Comparison of ENCODE assay signal across 16 mouse cellular contexts in the genomic region with DNA sequence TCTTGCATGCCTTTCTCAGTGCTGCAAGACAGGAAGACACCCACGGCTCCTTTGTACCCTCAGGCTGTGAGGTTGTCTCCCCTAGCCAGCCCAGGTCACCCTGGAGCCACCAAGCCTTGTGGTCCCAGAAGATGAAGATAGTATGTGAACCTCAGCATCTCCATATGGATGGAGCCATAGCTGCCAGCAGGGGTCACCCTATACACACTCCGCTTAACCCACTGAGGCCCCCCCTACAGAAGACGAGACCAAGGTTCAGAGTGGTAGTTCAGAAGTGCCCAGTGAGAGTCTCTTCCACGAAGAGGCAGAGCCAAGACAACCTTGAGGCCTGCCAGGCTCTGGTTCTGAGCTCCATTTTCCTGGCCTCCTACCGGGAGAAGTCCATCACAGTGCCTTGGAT. TPM values are rescaled to one million over a fixed set of nuclear protein-coding genes. Genes with fewer than 3 reads are reported as not detected.
DNase-seq lines count a peak whose midpoint lies in the region; ATAC-seq and TF ChIP-seq lines count a peak whose summit lies in the region.
"Had no signal": no experiment of that assay in that cellular context is flagged by ENCODE, and none has a peak within 500 bp of the region (broad histone marks: within the 10 kb centered on the region; RNA-seq: fewer than 3 reads in every experiment).

No protein-coding gene starts in this region.

- H3K9me3 ChIP-seq in intestine, postnatal 0 days (ENCODE audit: control insufficient read depth): no peaks in the 10 kb centered on the region
- H3K9me3 ChIP-seq in intestine, embryonic 15.5 days: no peaks in the 10 kb centered on the region
- H3K9me3 ChIP-seq in lung, postnatal 0 days (ENCODE audit: low read length): no peaks in the 10 kb centered on the region
- H3K9me3 ChIP-seq: limb, embryonic 10.5 days; neural tube, embryonic 12.5 days had no signal

- no peak overlapping the region for H3K4me2 ChIP-seq in intestine, postnatal 0 days (replicated peaks; ENCODE audit: low read depth)
- no peak overlapping the region for H3K4me2 ChIP-seq in intestine, embryonic 15.5 days (replicated peaks)
- no peak overlapping the region for H3K4me2 ChIP-seq in lung, postnatal 0 days (replicated peaks; ENCODE audit: low read depth, low read length)
- H3K4me2 ChIP-seq: neural tube, embryonic 12.5 days had no signal

- H3K4me1 ChIP-seq in cerebellum, adult 2 months (ENCODE audit: control insufficient read depth, insufficient read depth, low read length): no peaks in the 10 kb centered on the region
- H3K4me1 ChIP-seq in intestine, postnatal 0 days (replicated peaks; ENCODE audit: control insufficient read depth, insufficient read depth, low read length): no peaks in the 10 kb centered on the region
- H3K4me1 ChIP-seq in intestine, embryonic 15.5 days (replicated peaks): no peaks in the 10 kb centered on the region
- no peaks in the 10 kb centered on the region for H3K4me1 ChIP-seq in lung, postnatal 0 days (ENCODE audit: insufficient read depth, low read depth, low read length)
- H3K4me1 ChIP-seq: limb, embryonic 10.5 days; neural tube, embryonic 12.5 days had no signal

- TF ChIP-seq POLR2A in cerebellum, adult 2 months (IDR thresholded peaks at IDR 0.05; ENCODE audit: borderline replicate concordance, insufficient read depth, low read length): no peak

- 37% methylated on average over 5 of the region's 5 CpGs for WGBS in cerebellum, adult 2 months
- 43% methylated on average over 5 of the region's 5 CpGs for WGBS in intestine, postnatal 0 days
- 58% methylated on average over 5 of the region's 5 CpGs for WGBS in intestine, embryonic 15.5 days
- 44% methylated on average over 5 of the region's 5 CpGs for WGBS in lung, postnatal 0 days

- ATAC-seq in intestine, postnatal 0 days: no peak
- no peak for ATAC-seq in intestine, embryonic 15.5 days
- ATAC-seq in lung, postnatal 0 days: no peak

- TF ChIP-seq CTCF in cerebellum, adult 2 months (IDR thresholded peaks at IDR 0.05; ENCODE audit: borderline replicate concordance, insufficient read depth, low read depth, low read length): peak; percentile 46; the same call in 1 of the 2 replicates
- peak; percentile 64 for TF ChIP-seq CTCF in intestine, postnatal 0 days (IDR thresholded peaks at IDR 0.05; ENCODE audit: low read depth)
- TF ChIP-seq CTCF in lung, postnatal 0 days (IDR thresholded peaks at IDR 0.05): peak; percentile 60

- no peak for DNase-seq in cerebellum, adult 2 months
- DNase-seq in cerebellum, adult 8-10 months: no peak
- DNase-seq in lung, postnatal 0 days (ENCODE audit: low spot score): peak; percentile 15
- DNase-seq in lung, postnatal 4 days: no peak
- DNase-seq in retina, postnatal 1 day: peak; percentile 45
- no peak for DNase-seq in frontal cortex, adult 2 months (ENCODE audit: extremely low spot score in 1 of 2, low spot score in 1 of 2)
- DNase-seq: adrenal gland, adult 8-10 months; cerebellum, adult 9-10 months; gastrocnemius, postnatal 36 days; thymus, adult 18-20 months had no signal

- H3K27ac ChIP-seq in cerebellum, adult 2 months (ENCODE audit: insufficient read depth, low read length): no peak overlapping the region
- no peak overlapping the region for H3K27ac ChIP-seq in intestine, postnatal 0 days (ENCODE audit: low read depth, low read length)
- no peak overlapping the region for H3K27ac ChIP-seq in intestine, embryonic 15.5 days
- H3K27ac ChIP-seq in lung, postnatal 0 days (ENCODE audit: low read length): no peak overlapping the region
- H3K27ac ChIP-seq: limb, embryonic 10.5 days; neural tube, embryonic 12.5 days had no signal

- TF ChIP-seq EP300 in lung, postnatal 0 days (IDR thresholded peaks at IDR 0.05): no peak

- H3K4me3 ChIP-seq in cerebellum, adult 2 months (replicated peaks; ENCODE audit: insufficient read depth, low read depth, low read length): no peak overlapping the region
- H3K4me3 ChIP-seq in intestine, postnatal 0 days (ENCODE audit: low read depth, low read length): no peak overlapping the region
- H3K4me3 ChIP-seq in intestine, embryonic 15.5 days (replicated peaks): no peak overlapping the region
- H3K4me3 ChIP-seq in lung, postnatal 0 days (ENCODE audit: low read depth, low read length): no peak overlapping the region
- H3K4me3 ChIP-seq: limb, embryonic 10.5 days; megakaryocyte, embryonic 14.5 days; neural tube, embryonic 12.5 days had no signal

- no peaks in the 10 kb centered on the region for H3K36me3 ChIP-seq in intestine, postnatal 0 days (ENCODE audit: control insufficient read depth, insufficient read depth)
- no peaks in the 10 kb centered on the region for H3K36me3 ChIP-seq in intestine, embryonic 15.5 days
- no peaks in the 10 kb centered on the region for H3K36me3 ChIP-seq in lung, postnatal 0 days (ENCODE audit: insufficient read depth, low read length)
- H3K36me3 ChIP-seq: limb, embryonic 10.5 days; neural tube, embryonic 12.5 days had no signal

- H3K9ac ChIP-seq in intestine, postnatal 0 days (ENCODE audit: low read depth, low read length): no peak overlapping the region
- H3K9ac ChIP-seq in intestine, embryonic 15.5 days: no peak overlapping the region
- no peak overlapping the region for H3K9ac ChIP-seq in lung, postnatal 0 days (replicated peaks; ENCODE audit: low read depth)
- H3K9ac ChIP-seq: neural tube, embryonic 12.5 days had no signal

- no peaks in the 10 kb centered on the region for H3K27me3 ChIP-seq in cerebellum, adult 2 months (ENCODE audit: control insufficient read depth, insufficient read depth, low read length)
- no peaks in the 10 kb centered on the region for H3K27me3 ChIP-seq in intestine, postnatal 0 days (replicated peaks; ENCODE audit: control insufficient read depth, insufficient read depth, low read length)
- H3K27me3 ChIP-seq in intestine, embryonic 15.5 days (replicated peaks): no peaks in the 10 kb centered on the region
- H3K27me3 ChIP-seq in lung, postnatal 0 days (replicated peaks; ENCODE audit: insufficient read depth, low read length): no peaks in the 10 kb centered on the region
- H3K27me3 ChIP-seq: neural tube, embryonic 12.5 days had no signal

RNA-seq across cellular contexts. Expression of gene Pnpla5, which starts 7.2 kb away (rescaled TPM):
- not detected in 2 replicates for polyA plus RNA-seq in cerebellum, adult 2 months (2012; rRNA removed)
- not detected in 2 replicates for polyA plus RNA-seq in intestine, postnatal 0 days (2015; fragmentation: Nextera tagmentation; extraction: Ambion mirVana)
- polyA plus RNA-seq in intestine, embryonic 15.5 days (2015; fragmentation: Nextera tagmentation; extraction: Ambion mirVana): not detected in 2 replicates
- polyA plus RNA-seq in lung, postnatal 0 days (2015; fragmentation: Nextera tagmentation; extraction: Ambion mirVana): not detected in 2 replicates
- polyA plus RNA-seq in frontal cortex, adult 2 months (2012; rRNA removed): 0.04 TPM in 1 of 2 replicates, not detected in the other
- polyA plus RNA-seq: limb, embryonic 10.5 days; neural tube, embryonic 12.5 days; small intestine, adult 2 months had no signal

RNA-seq across cellular contexts. Expression of gene Sult4a1, which starts 10.2 kb away (rescaled TPM):
- 334 and 363 TPM in 2 replicates for polyA plus RNA-seq in cerebellum, adult 2 months (2012; rRNA removed)
- polyA plus RNA-seq in intestine, postnatal 0 days (2015; fragmentation: Nextera tagmentation; extraction: Ambion mirVana): 3.8 and 4.5 TPM in 2 replicates
- 4.7 and 6.1 TPM in 2 replicates for polyA plus RNA-seq in intestine, embryonic 15.5 days (2015; fragmentation: Nextera tagmentation; extraction: Ambion mirVana)
- 0.17 and 0.24 TPM in 2 replicates for polyA plus RNA-seq in lung, postnatal 0 days (2015; fragmentation: Nextera tagmentation; extraction: Ambion mirVana)
- 326 and 363 TPM in 2 replicates for polyA plus RNA-seq in frontal cortex, adult 2 months (2012; rRNA removed)

RNA-seq across cellular contexts. Expression of gene Efcab6, which starts 50.5 kb away (rescaled TPM):
- 0.32 and 0.70 TPM in 2 replicates for polyA plus RNA-seq in cerebellum, adult 2 months (2012; rRNA removed)
- not detected in 2 replicates for polyA plus RNA-seq in intestine, postnatal 0 days (2015; fragmentation: Nextera tagmentation; extraction: Ambion mirVana)
- 0.05 and 0.10 TPM in 2 replicates for polyA plus RNA-seq in intestine, embryonic 15.5 days (2015; fragmentation: Nextera tagmentation; extraction: Ambion mirVana)
- 0.63 and 0.84 TPM in 2 replicates for polyA plus RNA-seq in lung, postnatal 0 days (2015; fragmentation: Nextera tagmentation; extraction: Ambion mirVana)
- polyA plus RNA-seq in frontal cortex, adult 2 months (2012; rRNA removed): 7.6 and 9.6 TPM in 2 replicates
- polyA plus RNA-seq: limb, embryonic 10.5 days; small intestine, adult 2 months had no signal

RNA-seq across cellular contexts. Expression of gene Pnpla3, which starts 51.9 kb away (rescaled TPM):
- polyA plus RNA-seq in cerebellum, adult 2 months (2012; rRNA removed): 39.9 and 47.9 TPM in 2 replicates
- 0.59 and 0.65 TPM in 2 replicates for polyA plus RNA-seq in intestine, postnatal 0 days (2015; fragmentation: Nextera tagmentation; extraction: Ambion mirVana)
- 0.46 and 1.2 TPM in 2 replicates for polyA plus RNA-seq in intestine, embryonic 15.5 days (2015; fragmentation: Nextera tagmentation; extraction: Ambion mirVana)
- 0.27 and 0.49 TPM in 2 replicates for polyA plus RNA-seq in lung, postnatal 0 days (2015; fragmentation: Nextera tagmentation; extraction: Ambion mirVana)
- 18.3 and 21.6 TPM in 2 replicates for polyA plus RNA-seq in frontal cortex, adult 2 months (2012; rRNA removed)

Comparison
In these comparisons a context has a peak if more than half of its experiments do, and no peak if none do; other contexts are left out.
1. DNase-seq: peak in lung, postnatal 0 days (single experiment) and retina, postnatal 1 day (single experiment); none in cerebellum, adult 2 months (0 of 2), cerebellum, adult 8-10 months (single experiment), lung, postnatal 4 days (0 of 2) and frontal cortex, adult 2 months (0 of 2).
2. RNA of gene Sult4a1, which starts 10.2 kb away (polyA plus RNA-seq): 334 to 363 TPM in cerebellum, adult 2 months and 326 to 363 TPM in frontal cortex, adult 2 months; 4.7 to 6.1 TPM in intestine, embryonic 15.5 days, 3.8 to 4.5 TPM in intestine, postnatal 0 days and 0.17 to 0.24 TPM in lung, postnatal 0 days; every median in the first group is over 10 times any median in the second.
3. Peak in every context shown above with its lines, with median percentiles within 50 percentile points of each other: CTCF ChIP-seq.